Mouse (Mus musculus): ENCODE results near the gene Hcn3. TPM values are rescaled to one million over a fixed set of nuclear protein-coding genes. Genes with fewer than 3 reads are reported as not detected.

Hcn3 gene
- total RNA-seq (2014; rRNA removed) (44.9 and 45.5 TPM in 2 replicates), polyA plus RNA-seq (2015; fragmentation: Nextera tagmentation; extraction: Ambion mirVana) (22.7 and 30.3 TPM in 2 replicates)

- Histone ChIP-seq H3K9me3 (ENCODE audit: low read length) (no peaks in the 10 kb centered on the region), H3K36me3 (ENCODE audit: insufficient read depth) (no peaks in the 10 kb centered on the region), H3K4me1 (ENCODE audit: insufficient read depth) (0 out of 2 replicates have a peak, but pooled peaks cover 8% of the 10 kb centered on the region), H3K9ac (peak within 1 kb of the TSS; percentile 69), H3K27ac (ENCODE audit: low read depth, low read length) (peak within 1 kb of the TSS; percentile 41; the same call in 1 of the 2 replicates), H3K4me2 (ENCODE audit: low read depth) (peak within 1 kb of the TSS; percentile 89), H3K27me3 (ENCODE audit: insufficient read depth, low read length) (no peaks in the 10 kb centered on the region), H3K4me3 (ENCODE audit: low read depth, low read length) (peak within 1 kb of the TSS; percentile 76)
- 2% methylated on average over 65 of the region's 66 CpGs for WGBS
- peak; percentile 85 for TF ChIP-seq CTCF (IDR thresholded peaks at IDR 0.05; ENCODE audit: low read depth)
- peak; percentile 84 for ATAC-seq
- peak; percentile 86 for DNase-seq
Observed at GRCm38 (mm10) chr3:89159616-89160344, at the start of gene Hcn3. TSS of gene Hcn3 (minus strand) at chr3:89160196.

- DNase-seq (no peak), ATAC-seq (no peak)
- 87% methylated on average over 7 of the region's 7 CpGs for WGBS
- no peak overlapping the region for H3K4me3 ChIP-seq (ENCODE audit: low read depth, low read length)
- no peaks in the 10 kb centered on the region for H3K9me3 ChIP-seq (ENCODE audit: low read length)
- no peak overlapping the region for H3K9ac ChIP-seq
- no peak overlapping the region for H3K4me2 ChIP-seq (ENCODE audit: low read depth)
- H3K36me3 ChIP-seq (ENCODE audit: insufficient read depth): peaks cover 45% of the 10 kb centered on the region
- H3K27me3 ChIP-seq (ENCODE audit: insufficient read depth, low read length): no peaks in the 10 kb centered on the region
- no peak for TF ChIP-seq CTCF (IDR thresholded peaks at IDR 0.05; ENCODE audit: low read depth)
- H3K4me1 ChIP-seq (ENCODE audit: insufficient read depth): peaks cover 8% of the 10 kb centered on the region
- H3K27ac ChIP-seq (ENCODE audit: low read depth, low read length): no peak overlapping the region
Observed at GRCm38 (mm10) chr3:89209731-89210130, 49.7 kb upstream of the Hcn3 start.

- Histone ChIP-seq H3K9ac (no peak overlapping the region), H3K4me1 (ENCODE audit: insufficient read depth) (peaks cover 8% of the 10 kb centered on the region), H3K27ac (ENCODE audit: low read depth, low read length) (no peak overlapping the region), H3K27me3 (ENCODE audit: insufficient read depth, low read length) (no peaks in the 10 kb centered on the region), H3K9me3 (ENCODE audit: low read length) (no peaks in the 10 kb centered on the region), H3K4me3 (ENCODE audit: low read depth, low read length) (no peak overlapping the region), H3K4me2 (ENCODE audit: low read depth) (no peak overlapping the region), H3K36me3 (ENCODE audit: insufficient read depth) (peaks cover 52% of the 10 kb centered on the region)
- no peak for ATAC-seq
- 83% methylated on average over 6 of the region's 6 CpGs for WGBS
- no peak for TF ChIP-seq CTCF (IDR thresholded peaks at IDR 0.05; ENCODE audit: low read depth)
- no peak for DNase-seq
Observed at GRCm38 (mm10) chr3:89208736-89209135, 48.7 kb upstream of the Hcn3 start.

GRCm38 (mm10) chr3:89208075-89208657, 48.2 kb upstream of the Hcn3 start:
- no peak overlapping the region for H3K27ac ChIP-seq (ENCODE audit: low read depth, low read length)
- no peak overlapping the region for H3K9ac ChIP-seq
- ATAC-seq: no peak
- 94% methylated on average over 13 of the region's 13 CpGs for WGBS
- no peaks in the 10 kb centered on the region for H3K27me3 ChIP-seq (ENCODE audit: insufficient read depth, low read length)
- peaks cover 9% of the 10 kb centered on the region for H3K4me1 ChIP-seq (ENCODE audit: insufficient read depth)
- DNase-seq: no peak
- peaks cover 52% of the 10 kb centered on the region for H3K36me3 ChIP-seq (ENCODE audit: insufficient read depth)
- H3K4me2 ChIP-seq (ENCODE audit: low read depth): no peak overlapping the region
- no peaks in the 10 kb centered on the region for H3K9me3 ChIP-seq (ENCODE audit: low read length)
- no peak overlapping the region for H3K4me3 ChIP-seq (ENCODE audit: low read depth, low read length)
- TF ChIP-seq CTCF (IDR thresholded peaks at IDR 0.05; ENCODE audit: low read depth): no peak

- TF ChIP-seq CTCF (IDR thresholded peaks at IDR 0.05; ENCODE audit: low read depth): no peak
- Histone ChIP-seq H3K27me3 (ENCODE audit: insufficient read depth, low read length) (no peaks in the 10 kb centered on the region), H3K9me3 (ENCODE audit: low read length) (no peaks in the 10 kb centered on the region), H3K4me1 (ENCODE audit: insufficient read depth) (peaks cover 4% of the 10 kb centered on the region), H3K4me3 (ENCODE audit: low read depth, low read length) (no peak overlapping the region), H3K9ac (no peak overlapping the region), H3K36me3 (ENCODE audit: insufficient read depth) (peaks cover 52% of the 10 kb centered on the region), H3K4me2 (ENCODE audit: low read depth) (no peak overlapping the region), H3K27ac (ENCODE audit: low read depth, low read length) (no peak overlapping the region)
- ATAC-seq (no peak), DNase-seq (no peak)
- WGBS: 92% methylated on average over 2 of the region's 2 CpGs
Observed at GRCm38 (mm10) chr3:89206695-89207094, 46.7 kb upstream of the Hcn3 start.

GRCm38 (mm10) chr3:89206079-89206478, 46.1 kb upstream of the Hcn3 start:
- no peak for TF ChIP-seq CTCF (IDR thresholded peaks at IDR 0.05; ENCODE audit: low read depth)
- H3K27me3 ChIP-seq (ENCODE audit: insufficient read depth, low read length): no peaks in the 10 kb centered on the region
- H3K27ac ChIP-seq (ENCODE audit: low read depth, low read length): no peak overlapping the region
- H3K9me3 ChIP-seq (ENCODE audit: low read length): no peaks in the 10 kb centered on the region
- H3K9ac ChIP-seq: no peak overlapping the region
- no peak overlapping the region for H3K4me2 ChIP-seq (ENCODE audit: low read depth)
- peaks cover 4% of the 10 kb centered on the region for H3K4me1 ChIP-seq (ENCODE audit: insufficient read depth)
- H3K4me3 ChIP-seq (ENCODE audit: low read depth, low read length): no peak overlapping the region
- ATAC-seq (no peak), DNase-seq (no peak)
- H3K36me3 ChIP-seq (ENCODE audit: insufficient read depth): peaks cover 52% of the 10 kb centered on the region
- WGBS: 88% methylated on average over 7 of the region's 7 CpGs

- Histone ChIP-seq H3K27me3 (ENCODE audit: insufficient read depth, low read length) (no peaks in the 10 kb centered on the region), H3K9ac (peak overlapping the region; percentile 66), H3K4me1 (ENCODE audit: insufficient read depth) (peaks cover 4% of the 10 kb centered on the region), H3K9me3 (ENCODE audit: low read length) (no peaks in the 10 kb centered on the region), H3K36me3 (ENCODE audit: insufficient read depth) (peaks cover 34% of the 10 kb centered on the region), H3K4me3 (ENCODE audit: low read depth, low read length) (peak overlapping the region; percentile 58), H3K4me2 (ENCODE audit: low read depth) (peak overlapping the region; percentile 70), H3K27ac (ENCODE audit: low read depth, low read length) (peak overlapping the region; percentile 66)
- ATAC-seq (peak; percentile 16; the same call in 1 of the 2 replicates), DNase-seq (no peak)
- no peak for TF ChIP-seq CTCF (IDR thresholded peaks at IDR 0.05; ENCODE audit: low read depth)
- WGBS: 22% methylated on average over 5 of the region's 5 CpGs
Observed at GRCm38 (mm10) chr3:89203142-89203514, 43.1 kb upstream of the Hcn3 start.
